Mouse (Mus musculus) Patski (cell line): ENCODE measurements around the gene Eif2b3. TPM values are rescaled to one million over a fixed set of nuclear protein-coding genes. Genes with fewer than 3 reads are reported as not detected.

ENCODE experiments used
- ATAC-seq: fragments of 100-300 bp; one replicate; pipeline ENCODE4 v1.8.0; 2021
- CTCF ChIA-PET: fragments of 350-600 bp; sonication (Branson Sonifier 250); formaldehyde crosslinking; loops from one replicate; lab custom pipeline; 2022; ENCODE audit warnings: inconsistent platforms; lab: Charles Lee
- POLR2A ChIA-PET: fragments of 350-600 bp; sonication (Branson Sonifier 250); formaldehyde crosslinking; loops from one replicate; lab custom pipeline; 2022; ENCODE audit warnings: antibody characterized with exemption, inconsistent platforms; lab: Charles Lee
- DNase-seq: peaks from one replicate; pipeline ENCODE4 v3.0.0-alpha.2; 2011; ENCODE audit warnings: low read depth, low spot score
- H3K27me3 ChIP-seq: fragments of 371-371 bp; one replicate; pipeline ENCODE4 v1.5.1; 2021
- CTCF ChIP-seq: fragments of 100-300 bp; IDR thresholded peaks from one replicate; pipeline ENCODE4 v1.5.1; 2021
- in situ Hi-C: fragments of 300-500 bp; cut with MboI; formaldehyde crosslinking; loops from 3 replicates; pipeline ENCODE4 v1.11.1; 2018; ENCODE audit warnings: low pct_unique_long_range_greater_than_20kb, mixed read lengths
- polyA plus RNA-seq: library from polyadenylated mRNA; unstranded; gene quantifications from one replicate; pipeline ENCODE4 v1.2.3, GENCODE M21; 2021

The Eif2b3 gene
- polyA plus RNA-seq, 1 experiment from 2014 or later: 23.1 TPM

GRCm38 (mm10) chr4:117052626-117053025 is 33.4 kb downstream of the Eif2b3 start:
- TF ChIP-seq CTCF: no peak
- H3K27me3 ChIP-seq: no peaks in the 10 kb centered on the region
- ChIA-PET POLR2A (no interaction called here), CTCF (interaction anchor here (1.6 kb wide), 1 partner anchor 16 kb away, joined by 5 read pairs; no protein-coding TSS in a partner anchor)
- DNase-seq: peak; percentile 38
- no peak for ATAC-seq
- in situ Hi-C loops: no loop called here

GRCm38 (mm10) chr4:117053956-117054355 is 34.8 kb downstream of the Eif2b3 start:
- POLR2A ChIA-PET: no interaction called here
- TF ChIP-seq CTCF: no peak

GRCm38 (mm10) chr4:117056102-117056501 is 36.9 kb downstream of the Eif2b3 start:
- no peak for TF ChIP-seq CTCF
- CTCF ChIA-PET: interaction anchor here (1.4 kb wide), 1 partner anchor 65 kb away, joined by 4 read pairs; no protein-coding TSS in a partner anchor
- DNase-seq (no peak), ATAC-seq (no peak)
- POLR2A ChIA-PET: no interaction called here
- H3K27me3 ChIP-seq: no peaks in the 10 kb centered on the region
- in situ Hi-C loops: no loop called here

More at GRCm38 (mm10) chr4:117053956-117054355, 34.8 kb downstream of the Eif2b3 start:
- DNase-seq (no peak), ATAC-seq (no peak)
- no peaks in the 10 kb centered on the region for H3K27me3 ChIP-seq
- in situ Hi-C loops: no loop called here
- CTCF ChIA-PET: interaction anchor here (1.2 kb wide), 1 partner anchor 8 kb away, joined by 3 read pairs; no protein-coding TSS in a partner anchor

- no peaks in the 10 kb centered on the region for H3K27me3 ChIP-seq
- DNase-seq (no peak), ATAC-seq (no peak)
- ChIA-PET CTCF (interaction anchor here (1.4 kb wide), 1 partner anchor 65 kb away, joined by 4 read pairs; no protein-coding TSS in a partner anchor), POLR2A (no interaction called here)
- no peak for TF ChIP-seq CTCF
- in situ Hi-C loops: no loop called here
These were observed 37.3 kb downstream of the Eif2b3 start for GRCm38 (mm10) chr4:117056514-117056913.

GRCm38 (mm10) chr4:117058512-117058911 is 39.3 kb downstream of the Eif2b3 start:
- TF ChIP-seq CTCF: no peak
- H3K27me3 ChIP-seq: no peaks in the 10 kb centered on the region
- in situ Hi-C loops: no loop called here
- no peak for ATAC-seq
- ChIA-PET POLR2A (no interaction called here), CTCF (no interaction called here)
- no peak for DNase-seq

- ChIA-PET POLR2A (interaction anchor here (0.5 kb wide), 1 partner anchor 154 kb away, joined by 3 read pairs; no protein-coding TSS in a partner anchor), CTCF (no interaction called here)
- ATAC-seq: no peak
- in situ Hi-C loops: no loop called here
- no peak for TF ChIP-seq CTCF
- DNase-seq: no peak
- no peaks in the 10 kb centered on the region for H3K27me3 ChIP-seq
These were observed 43.6 kb downstream of the Eif2b3 start for GRCm38 (mm10) chr4:117062700-117063390.

GRCm38 (mm10) chr4:117068035-117068434 is 48.8 kb downstream of the Eif2b3 start:
- no peak for TF ChIP-seq CTCF
- in situ Hi-C loops: no loop called here
- H3K27me3 ChIP-seq: no peaks in the 10 kb centered on the region
- CTCF ChIA-PET: no interaction called here
- DNase-seq (no peak), ATAC-seq (no peak)
- POLR2A ChIA-PET: no interaction called here

- H3K27me3 ChIP-seq: no peaks in the 10 kb centered on the region
- no peak for DNase-seq
- POLR2A ChIA-PET: interaction anchor here (0.7 kb wide), 1 partner anchor 50 kb away, joined by 4 read pairs; no protein-coding TSS in a partner anchor
- in situ Hi-C loops: no loop called here
- CTCF ChIA-PET: interaction anchor here (1.0 kb wide), 1 partner anchor 12 kb away, joined by 3 read pairs; no protein-coding TSS in a partner anchor
- ATAC-seq: no peak
- TF ChIP-seq CTCF: no peak
These were observed 50.4 kb downstream of the Eif2b3 start for GRCm38 (mm10) chr4:117069647-117070046.

- ChIA-PET POLR2A (no interaction called here), CTCF (interaction anchor here (1.0 kb wide), 1 partner anchor 11 kb away, joined by 3 read pairs; no protein-coding TSS in a partner anchor)
These were observed 51.4 kb downstream of the Eif2b3 start for GRCm38 (mm10) chr4:117070624-117071023.

GRCm38 (mm10) chr4:117071183-117071582 is 52.0 kb downstream of the Eif2b3 start:
- ATAC-seq (no peak), DNase-seq (no peak)
- ChIA-PET POLR2A (no interaction called here), CTCF (no interaction called here)
- no peaks in the 10 kb centered on the region for H3K27me3 ChIP-seq
- no peak for TF ChIP-seq CTCF
- in situ Hi-C loops: no loop called here

More at GRCm38 (mm10) chr4:117070624-117071023, 51.4 kb downstream of the Eif2b3 start:
- TF ChIP-seq CTCF: no peak
- H3K27me3 ChIP-seq: no peaks in the 10 kb centered on the region
- no peak for DNase-seq
- in situ Hi-C loops: no loop called here
- ATAC-seq: no peak
